Mouse (Mus musculus) B cell, adult 62 days (primary cell): ENCODE measurements around the gene H2-M10.1. TPM values are rescaled to one million over a fixed set of nuclear protein-coding genes. Genes with fewer than 3 reads are reported as not detected.

Experiments used
- total RNA-seq: library from RNA; stranded (reverse); gene quantifications from 4 replicates; pipeline ENCODE4 v1.2.4, GENCODE M21; 2023

Gene H2-M10.1
- total RNA-seq, result not detected in 4 replicates

DNA sequence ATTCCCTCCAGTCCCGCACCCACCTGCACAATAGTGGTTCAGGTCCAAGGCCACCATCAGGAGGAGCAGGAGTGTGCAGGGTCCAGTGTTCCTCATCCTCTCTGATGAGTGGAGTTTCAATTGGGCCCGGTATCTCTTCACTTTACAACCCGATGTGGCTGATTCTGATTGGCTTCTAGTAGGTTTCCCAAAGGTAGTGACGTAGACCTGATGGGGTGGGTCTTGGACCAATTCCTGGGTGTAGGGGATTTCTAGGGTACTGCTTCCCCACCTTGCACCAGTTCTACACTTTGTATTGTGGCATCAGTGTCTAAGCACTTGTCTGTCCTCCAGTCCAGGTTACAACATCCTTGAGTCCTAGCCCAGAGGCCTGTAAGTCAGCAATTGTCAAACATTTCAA is at the start of gene H2-M10.1:
TSS of gene H2-M10.1 (minus strand) at position 101 of the 400 bp plus-strand sequence.

DNA sequence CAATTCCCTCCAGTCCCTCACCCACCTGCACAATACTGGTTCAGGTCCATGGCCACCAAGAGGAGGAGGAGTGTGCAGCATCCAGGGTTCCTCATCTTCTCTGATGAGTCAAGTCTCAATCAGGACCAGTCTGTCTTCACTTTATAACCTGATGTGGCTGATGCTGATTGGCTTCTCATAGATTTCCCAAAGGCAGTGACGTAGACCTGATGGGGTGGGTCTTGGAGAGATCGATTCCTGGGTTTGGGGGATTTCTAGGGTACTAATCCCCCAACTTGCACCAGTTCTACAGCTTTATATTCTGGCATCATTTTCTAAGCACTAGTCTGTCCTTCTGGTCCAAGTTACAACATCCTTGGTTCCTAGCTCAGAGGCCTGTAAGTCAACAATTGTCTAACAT is 42.4 kb upstream of the H2-M10.1 start, which contains the start of gene H2-M10.3:
TSS of gene H2-M10.3 (minus strand) at position 101 of the 400 bp plus-strand sequence.

DNA sequence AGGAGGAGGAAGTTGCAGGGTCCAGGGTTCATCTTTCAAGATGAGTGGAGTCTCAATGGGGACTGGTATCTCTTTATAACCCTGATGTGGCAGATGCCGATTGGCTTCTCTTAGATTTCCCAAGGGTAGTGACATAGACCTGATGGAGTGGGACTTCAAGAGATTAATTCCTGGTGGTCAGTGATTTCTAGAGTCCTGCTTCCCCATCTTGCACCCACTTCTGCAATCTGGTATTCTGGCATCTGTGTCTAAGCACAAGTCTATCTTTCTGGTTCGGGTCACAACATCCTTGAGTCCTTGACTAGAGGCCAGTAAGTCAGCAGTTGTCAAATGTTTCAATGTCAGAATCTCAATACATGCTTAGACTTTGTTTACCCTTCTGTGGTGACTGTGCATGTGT is 39.6 kb downstream of the H2-M10.1 start, which contains the start of gene H2-M10.2:
TSS of gene H2-M10.2 (minus strand) at position 101 of the 400 bp plus-strand sequence.

Other genes starting within 250 kb of the H2-M10.1 start
- 1.6 to 2.8 TPM (median 1.8 TPM) in 4 replicates for gene Gm19684, start 204.5 kb downstream of the H2-M10.1 start, total RNA-seq
- 12.8 to 20.3 TPM (median 16.2 TPM) in 4 replicates for gene Gm7030, start 196.7 kb downstream of the H2-M10.1 start, total RNA-seq
- 0.75 to 0.76 TPM in 2 of 4 replicates, not detected in the others for gene Gm8909, start 157.6 kb downstream of the H2-M10.1 start, total RNA-seq
- not detected in 4 replicates for gene H2-T3, start 135.9 kb downstream of the H2-M10.1 start, total RNA-seq
- 53.6 to 72.0 TPM (median 57.2 TPM) in 4 replicates for gene Rpp21, start 68.1 kb downstream of the H2-M10.1 start, total RNA-seq
- gene Trim39, start 53.9 kb downstream of the H2-M10.1 start, total RNA-seq, result 84.4 to 91.5 TPM (median 88.4 TPM) in 4 replicates
- gene H2-M10.2, start 39.7 kb downstream of the H2-M10.1 start, total RNA-seq, result not detected in 4 replicates
- gene H2-M10.3, start 42.3 kb upstream of the H2-M10.1 start, total RNA-seq, result not detected in 4 replicates
- not detected in 4 replicates for gene H2-M10.4, start 136.2 kb upstream of the H2-M10.1 start, total RNA-seq
- gene H2-M11, start 220.9 kb upstream of the H2-M10.1 start, total RNA-seq, result not detected in 4 replicates